ENCODE assay signal across 14 mouse cellular contexts in genomic region chr8:78162763-78163508, GRCm38 (mm10). TPM values are rescaled to one million over a fixed set of nuclear protein-coding genes. Genes with fewer than 3 reads are reported as not detected.
"Had no signal": no experiment of that assay in that cellular context is flagged by ENCODE, and none has a peak within 500 bp of the region (broad histone marks: within the 10 kb centered on the region; RNA-seq: fewer than 3 reads in every experiment).

No protein-coding gene starts in this region.

- H3K9ac ChIP-seq: liver, embryonic 15.5 days; liver, postnatal 0 days; lung, embryonic 14.5 days; midbrain, embryonic 12.5 days; neural tube, embryonic 12.5 days had no signal

- H3K4me1 ChIP-seq: liver, embryonic 15.5 days; neural tube, embryonic 12.5 days had no signal

- H3K4me3 ChIP-seq: liver, embryonic 15.5 days; midbrain, embryonic 10.5 days; midbrain, embryonic 12.5 days; myocyte; neural tube, embryonic 12.5 days had no signal

- H3K27me3 ChIP-seq: liver, embryonic 15.5 days; midbrain, embryonic 12.5 days; neural tube, embryonic 12.5 days had no signal

- H3K36me3 ChIP-seq: liver, embryonic 15.5 days; midbrain, embryonic 10.5 days; midbrain, embryonic 12.5 days; neural tube, embryonic 12.5 days had no signal

- ATAC-seq: liver, postnatal 0 days; midbrain, embryonic 16.5 days had no signal

- H3K9me3 ChIP-seq: liver, embryonic 15.5 days; midbrain, embryonic 10.5 days; midbrain, embryonic 12.5 days; neural tube, embryonic 12.5 days had no signal

- H3K4me2 ChIP-seq: liver, embryonic 15.5 days; lung, embryonic 14.5 days; midbrain, embryonic 12.5 days; neural tube, embryonic 12.5 days had no signal

- H3K27ac ChIP-seq: liver, embryonic 15.5 days; midbrain, embryonic 10.5 days; midbrain, embryonic 12.5 days; neural tube, embryonic 12.5 days had no signal

- DNase-seq: liver, postnatal 0 days; lung, postnatal 10 days; lung, postnatal 4 days; thymus, adult 2 months; thymus, postnatal 14 days; thymus, postnatal 36 days had no signal

RNA-seq across cellular contexts. Expression of gene Ttc29, which starts 50.2 kb away (rescaled TPM):
- polyA plus RNA-seq: liver, embryonic 15.5 days; liver, postnatal 0 days; lung, embryonic 14.5 days; midbrain, embryonic 10.5 days; midbrain, embryonic 12.5 days; myocyte; neural tube, embryonic 12.5 days; spleen, adult 2 months; thymus, adult 2 months had no signal
